Mouse (Mus musculus) heart, embryonic 10.5 days (tissue): Measurements from ENCODE around the gene Sertad2. TPM values are rescaled to one million over a fixed set of nuclear protein-coding genes. Genes with fewer than 3 reads are reported as not detected.
A peak's percentile ranks its signal among the peaks of the same experiment; 100 is the strongest.

Experiments used
- DNase-seq: peaks from one replicate; pipeline ENCODE4 v3.0.0-alpha.2; 2017; ENCODE audit warnings: low spot score
- H3K27ac ChIP-seq: fragments of 300-500 bp; sonication (generic); 2 replicates; pipeline ENCODE4 v1.5.1; 2016; ENCODE audit warnings: mild to moderate bottlenecking
- H3K27me3 ChIP-seq: fragments of 300-500 bp; sonication (generic); 2 replicates; pipeline ENCODE4 v1.6.1; 2016; ENCODE audit warnings: mild to moderate bottlenecking; ENCODE audit not compliant: poor library complexity, insufficient read depth, severe bottlenecking
- H3K36me3 ChIP-seq: fragments of 300-500 bp; sonication (generic); 2 replicates; pipeline ENCODE4 v1.6.1; 2016; ENCODE audit warnings: mild to moderate bottlenecking, moderate library complexity
- H3K4me1 ChIP-seq: fragments of 300-500 bp; sonication (generic); 2 replicates; pipeline ENCODE4 v1.6.1; 2016; ENCODE audit warnings: mild to moderate bottlenecking
- H3K4me3 ChIP-seq: fragments of 300-500 bp; sonication (generic); 2 replicates; pipeline ENCODE4 v1.5.1; 2016; ENCODE audit warnings: mild to moderate bottlenecking, moderate library complexity
- H3K9me3 ChIP-seq: fragments of 300-500 bp; sonication (generic); 2 replicates; pipeline ENCODE4 v1.6.1; 2016; ENCODE audit warnings: mild to moderate bottlenecking, moderate library complexity
- WGBS: fragments of 180-500 bp; shearing (Covaris S2); methylation state at CpG from one replicate; pipeline ENCODE4 v1.1.7; 2016; 5-methylcytosine and 5-hydroxymethylcytosine counted together
- polyA plus RNA-seq: library from polyadenylated mRNA; unstranded; fragments of >200 nt; fragmentation: Nextera tagmentation; extraction: Ambion mirVana; gene quantifications from 2 replicates; pipeline ENCODE4 v1.2.1, GENCODE M21; 2016

Sertad2 gene
- polyA plus RNA-seq, 1 experiment from 2014 or later, result 33.7 TPM

- peaks cover 10% of the 10 kb centered on the region; the same call in 1 of the 2 replicates for H3K4me1 ChIP-seq
- H3K36me3 ChIP-seq, result no peaks in the 10 kb centered on the region
- DNase-seq, result no peak
- no peaks in the 10 kb centered on the region for H3K27me3 ChIP-seq
- 82% methylated on average over 8 of the region's 8 CpGs for WGBS
- no peaks in the 10 kb centered on the region for H3K9me3 ChIP-seq
- H3K4me3 ChIP-seq, result no peak overlapping the region
- no peak overlapping the region for H3K27ac ChIP-seq
Measured at GRCm38 (mm10) chr11:20552758-20553673, 10.0 kb downstream of the Sertad2 start.

DNA sequence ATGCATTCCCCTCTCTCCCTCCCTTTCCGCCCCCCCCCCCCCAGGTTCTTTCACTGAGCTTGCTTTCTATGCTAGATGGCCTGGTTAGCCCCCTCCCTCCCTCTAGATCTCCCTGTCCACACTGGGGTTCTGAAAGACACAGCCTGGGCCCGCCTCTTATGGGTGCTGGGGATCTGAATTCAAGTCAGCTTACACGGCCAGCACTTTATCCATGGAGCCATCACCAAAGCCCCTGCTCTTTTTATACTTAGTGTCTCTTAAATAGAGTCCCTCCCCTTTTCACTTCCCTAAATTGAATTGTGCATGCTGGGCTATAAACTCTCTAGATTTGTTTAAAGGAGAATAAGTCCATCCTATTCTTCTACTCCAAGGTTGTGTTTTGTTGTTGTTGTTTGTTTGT is 12.6 kb downstream of the Sertad2 start:
- 68% methylated on average over 2 of the region's 3 CpGs for WGBS
- H3K4me3 ChIP-seq, result no peak overlapping the region
- no peak for DNase-seq
- H3K9me3 ChIP-seq, result no peaks in the 10 kb centered on the region
- no peaks in the 10 kb centered on the region for H3K27me3 ChIP-seq
- peaks cover 22% of the 10 kb centered on the region for H3K4me1 ChIP-seq
- no peaks in the 10 kb centered on the region for H3K36me3 ChIP-seq
- H3K27ac ChIP-seq, result no peak overlapping the region

DNA sequence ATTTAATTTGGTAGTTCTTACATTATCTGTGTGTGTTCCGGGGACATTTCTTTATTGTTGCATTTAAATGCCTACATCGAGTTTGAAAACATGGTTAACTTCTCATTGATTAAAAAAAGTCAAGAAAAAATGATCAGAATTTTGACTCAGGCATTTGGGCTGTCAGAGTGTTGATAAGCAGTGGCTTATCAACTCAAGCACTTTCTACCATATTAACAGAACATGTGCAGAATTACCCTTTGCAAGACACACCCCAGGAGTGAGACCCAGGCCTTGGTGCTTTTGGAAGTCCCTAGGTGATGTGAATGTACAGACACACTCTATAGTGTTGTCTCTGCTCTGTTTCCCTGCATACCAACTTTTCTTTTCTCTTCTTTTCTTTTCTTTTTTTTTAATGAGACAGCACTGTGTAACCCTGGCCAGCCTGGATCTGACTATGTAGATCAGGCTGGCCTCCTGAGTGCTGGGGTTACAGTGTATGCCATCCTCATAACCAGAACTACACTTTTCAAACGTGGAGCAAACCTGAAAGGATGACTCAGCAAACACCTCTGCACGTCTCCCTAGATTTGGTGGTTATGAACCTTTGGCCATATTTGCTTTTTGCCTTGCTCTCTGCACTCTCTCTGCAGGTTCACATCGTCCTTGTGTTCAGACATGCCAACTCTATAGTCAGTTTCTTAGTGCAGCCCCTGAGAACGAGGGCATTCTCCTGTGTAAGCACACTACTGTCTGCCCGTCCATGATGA is 13.3 kb downstream of the Sertad2 start:
- Histone ChIP-seq H3K27ac (no peak overlapping the region), H3K4me3 (no peak overlapping the region), H3K9me3 (no peaks in the 10 kb centered on the region), H3K36me3 (no peaks in the 10 kb centered on the region), H3K27me3 (no peaks in the 10 kb centered on the region), H3K4me1 (peaks cover 25% of the 10 kb centered on the region)
- DNase-seq, result no peak
- 73% methylated on average over 7 of the region's 7 CpGs for WGBS

DNA sequence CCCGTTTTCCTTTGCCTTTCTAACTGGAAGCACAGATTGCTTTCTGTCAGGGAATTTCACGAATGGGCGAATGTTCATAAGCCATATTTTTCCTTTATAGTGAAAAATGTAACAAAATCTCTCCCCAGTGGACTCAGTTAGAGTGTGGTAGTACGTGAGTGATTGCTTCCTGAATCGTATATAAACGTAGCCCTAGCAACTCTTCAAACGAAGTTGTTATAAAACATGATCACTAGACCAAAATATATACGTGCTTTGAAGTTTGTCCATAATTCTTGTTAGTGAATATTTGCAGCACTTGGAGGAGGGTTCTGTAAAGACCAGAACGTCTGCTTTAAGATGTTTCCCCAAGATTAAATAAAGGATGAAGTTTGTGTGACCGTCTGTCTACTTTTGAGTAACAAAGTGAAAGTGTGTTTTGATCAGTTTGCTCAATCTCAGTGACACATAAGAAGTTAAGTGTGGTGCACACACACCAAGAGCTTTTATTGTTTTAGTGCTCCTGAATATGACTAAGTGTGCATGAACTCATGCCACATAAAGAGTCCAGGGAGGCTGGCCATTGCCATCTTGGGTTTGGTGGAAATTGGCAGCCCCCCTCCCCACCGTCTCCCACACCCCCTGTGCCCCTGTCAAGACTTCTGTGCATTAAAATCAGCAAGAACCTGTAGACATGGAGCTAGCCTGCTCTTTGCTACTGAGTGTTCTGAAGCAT is 16.3 kb downstream of the Sertad2 start:
- WGBS, result 83% methylated on average over 11 of the region's 11 CpGs
- no peak for DNase-seq
- H3K36me3 ChIP-seq, result no peaks in the 10 kb centered on the region
- no peak overlapping the region for H3K4me3 ChIP-seq
- no peak overlapping the region for H3K27ac ChIP-seq
- H3K9me3 ChIP-seq, result no peaks in the 10 kb centered on the region
- H3K27me3 ChIP-seq, result no peaks in the 10 kb centered on the region
- H3K4me1 ChIP-seq, result peaks cover 33% of the 10 kb centered on the region

DNA sequence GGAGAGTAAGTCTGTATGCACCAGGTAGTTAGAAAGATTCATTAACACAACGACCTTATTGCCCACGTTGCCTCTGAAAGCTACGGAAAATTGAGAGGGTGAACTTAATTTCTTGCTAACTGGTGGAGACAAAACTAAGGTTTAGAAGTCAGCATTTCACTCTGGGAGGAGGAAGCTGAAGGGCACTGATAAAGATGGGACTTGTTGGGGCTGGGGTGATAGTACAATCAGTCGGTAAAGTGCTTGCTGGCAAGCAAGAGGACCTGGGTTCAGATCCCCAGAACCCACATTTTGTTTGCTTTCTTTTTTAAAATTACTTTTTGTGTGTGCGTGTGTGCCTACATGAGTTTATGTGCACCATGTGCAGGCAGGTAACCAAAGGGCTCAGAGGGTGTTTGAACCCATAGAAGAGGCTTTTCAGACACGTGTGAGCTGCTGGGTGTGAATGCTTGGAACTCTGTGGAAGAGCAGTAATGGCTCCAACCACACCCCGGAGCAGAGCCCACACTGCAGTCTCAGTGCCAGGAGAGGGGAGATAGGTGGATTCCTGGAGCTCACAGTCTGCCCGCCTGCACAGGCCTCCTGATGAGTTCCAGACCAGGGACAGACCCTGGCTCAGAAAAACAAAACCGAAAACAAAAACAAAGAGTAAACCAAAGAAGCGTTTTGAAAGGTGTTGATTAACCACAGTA is 17.0 kb downstream of the Sertad2 start:
- no peak for DNase-seq
- Histone ChIP-seq H3K4me3 (no peak overlapping the region), H3K36me3 (no peaks in the 10 kb centered on the region), H3K27me3 (no peaks in the 10 kb centered on the region), H3K27ac (peak overlapping the region; percentile 47; the same call in 1 of the 2 replicates), H3K9me3 (no peaks in the 10 kb centered on the region), H3K4me1 (peaks cover 33% of the 10 kb centered on the region)
- WGBS, result 54% methylated on average over 10 of the region's 10 CpGs

GRCm38 (mm10) chr11:20561323-20562002 is 18.4 kb downstream of the Sertad2 start:
- WGBS, result 10% methylated on average over 13 of the region's 13 CpGs
- H3K4me1 ChIP-seq, result peaks cover 31% of the 10 kb centered on the region
- H3K9me3 ChIP-seq, result no peaks in the 10 kb centered on the region
- DNase-seq, result peak; percentile 93
- no peaks in the 10 kb centered on the region for H3K36me3 ChIP-seq
- H3K27me3 ChIP-seq, result no peaks in the 10 kb centered on the region
- peak overlapping the region; percentile 65 for H3K27ac ChIP-seq
- H3K4me3 ChIP-seq, result peak overlapping the region; percentile 48

GRCm38 (mm10) chr11:20565057-20565456 is 22.0 kb downstream of the Sertad2 start:
- 80% methylated on average over 4 of the region's 4 CpGs for WGBS

GRCm38 (mm10) chr11:20571702-20572413 is 28.8 kb downstream of the Sertad2 start:
- 87% methylated on average over 5 of the region's 5 CpGs for WGBS
- no peak for DNase-seq
- no peaks in the 10 kb centered on the region; the same call in 1 of the 2 replicates for H3K36me3 ChIP-seq
- H3K27me3 ChIP-seq, result no peaks in the 10 kb centered on the region
- H3K27ac ChIP-seq, result no peak overlapping the region
- no peaks in the 10 kb centered on the region for H3K9me3 ChIP-seq
- H3K4me3 ChIP-seq, result no peak overlapping the region
- peaks cover 18% of the 10 kb centered on the region for H3K4me1 ChIP-seq

More at GRCm38 (mm10) chr11:20565057-20565456, 22.0 kb downstream of the Sertad2 start:
- H3K9me3 ChIP-seq, result no peaks in the 10 kb centered on the region
- no peaks in the 10 kb centered on the region for H3K36me3 ChIP-seq
- H3K27me3 ChIP-seq, result no peaks in the 10 kb centered on the region
- no peak for DNase-seq
- H3K27ac ChIP-seq, result no peak overlapping the region
- H3K4me1 ChIP-seq, result peaks cover 31% of the 10 kb centered on the region
- H3K4me3 ChIP-seq, result no peak overlapping the region

DNA sequence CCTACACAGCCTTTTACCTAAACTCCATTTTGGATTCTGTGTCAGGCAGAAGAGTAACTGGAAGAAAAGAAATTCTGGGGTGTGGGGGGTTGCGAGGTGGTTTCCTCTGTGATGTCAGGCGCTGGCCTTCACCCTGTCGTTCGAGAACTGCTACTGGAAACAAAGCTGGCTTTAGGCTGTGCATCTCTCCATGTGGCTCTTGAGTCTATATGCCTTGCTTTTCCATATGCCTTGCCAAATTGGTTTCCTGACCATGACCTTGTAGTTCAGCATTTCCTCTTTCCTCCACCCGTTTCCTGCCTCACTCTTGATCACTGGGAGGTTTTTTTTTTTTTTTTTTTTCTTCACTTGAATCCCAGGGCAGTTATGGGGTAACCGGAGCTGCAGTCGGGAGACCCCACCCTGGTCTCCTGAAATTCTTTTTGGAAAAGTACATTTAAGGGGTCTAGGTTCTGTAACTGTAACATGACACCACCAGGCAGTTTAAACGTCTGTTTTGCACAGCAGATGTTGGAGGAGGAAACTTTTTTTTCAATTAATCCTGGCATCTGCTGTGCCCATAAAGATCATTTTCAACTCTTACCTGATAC is 33.1 kb downstream of the Sertad2 start:
- H3K9me3 ChIP-seq, result no peaks in the 10 kb centered on the region
- no peak for DNase-seq
- H3K27ac ChIP-seq, result 0 out of 2 replicates have a peak overlapping the region, but pooled peaks have one; percentile 1
- no peaks in the 10 kb centered on the region for H3K27me3 ChIP-seq
- H3K36me3 ChIP-seq, result no peaks in the 10 kb centered on the region; the same call in 1 of the 2 replicates
- no peak overlapping the region for H3K4me3 ChIP-seq
- WGBS, result 49% methylated on average over 8 of the region's 8 CpGs
- peaks cover 31% of the 10 kb centered on the region for H3K4me1 ChIP-seq

DNA sequence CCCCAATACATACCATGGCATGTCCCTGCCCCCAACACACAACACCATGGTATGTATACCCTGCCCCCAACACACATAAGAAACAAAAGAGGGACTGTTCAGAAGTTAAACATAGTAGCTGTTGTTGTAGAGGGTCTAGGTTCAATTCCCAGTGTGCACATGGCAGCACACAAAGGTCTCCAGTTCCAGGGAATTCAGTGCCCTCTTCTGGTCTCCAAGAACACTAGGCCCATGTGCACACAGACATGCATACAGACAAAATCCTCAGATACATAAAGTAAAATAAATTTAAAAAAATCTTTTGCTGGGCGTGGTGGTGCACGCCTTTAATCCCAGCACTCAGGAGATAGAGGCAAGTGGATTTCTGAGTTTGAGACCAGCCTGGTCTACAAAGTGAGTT is 39.7 kb downstream of the Sertad2 start:
- DNase-seq, result no peak
- Histone ChIP-seq H3K4me3 (no peak overlapping the region), H3K4me1 (peaks cover 33% of the 10 kb centered on the region), H3K36me3 (no peaks in the 10 kb centered on the region), H3K27me3 (no peaks in the 10 kb centered on the region), H3K9me3 (no peaks in the 10 kb centered on the region), H3K27ac (no peak overlapping the region)
- WGBS, result 91% methylated on average over 2 of the region's 2 CpGs

GRCm38 (mm10) chr11:20585297-20585696 is 42.2 kb downstream of the Sertad2 start:
- no peaks in the 10 kb centered on the region for H3K9me3 ChIP-seq
- no peak for DNase-seq
- H3K36me3 ChIP-seq, result no peaks in the 10 kb centered on the region
- peak overlapping the region; percentile 37; the same call in 1 of the 2 replicates for H3K27ac ChIP-seq
- H3K4me3 ChIP-seq, result no peak overlapping the region
- H3K27me3 ChIP-seq, result no peaks in the 10 kb centered on the region
- H3K4me1 ChIP-seq, result peaks cover 38% of the 10 kb centered on the region
- WGBS, result 69% methylated on average over 1 of the region's 1 CpGs
